Mouse (Mus musculus) small intestine, adult 2 months (tissue): ENCODE measurements at regions not wholly inside any gene's neighbourhood (a gene's known extent, or its start where the extent isn't known, plus 50 kb on each side); places are given as distances from the start of the nearest gene placed in this dataset.

ENCODE experiments used
- CTCF ChIP-seq: fragments of 200-500 bp; IDR thresholded peaks from 2 replicates; pipeline ENCODE4 v1.5.1; 2012; ENCODE audit warnings: low read depth, mild to moderate bottlenecking, control low read depth, inconsistent platforms, low read length, moderate library complexity, mixed read lengths; ENCODE audit not compliant: insufficient replicate concordance, insufficient read length; ENCODE audit errors: extremely low read depth
- POLR2A ChIP-seq: fragments of 200-500 bp; IDR thresholded peaks from 2 replicates; pipeline ENCODE4 v1.6.1; 2012; ENCODE audit warnings: low read depth, mild to moderate bottlenecking, control low read depth, inconsistent platforms, low read length, moderate library complexity

GRCm38 (mm10) chr2:46365428-46366134, 1248.4 kb upstream of the Zeb2 start:
- TF ChIP-seq CTCF, result no peak
- TF ChIP-seq POLR2A, result no peak
